Mouse (Mus musculus) heart, adult 2 months (tissue): ENCODE results near the gene Kcnk5. TPM values are rescaled to one million over a fixed set of nuclear protein-coding genes. Genes with fewer than 3 reads are reported as not detected.
A peak's percentile ranks its signal among the peaks of the same experiment; 100 is the strongest.

Source experiments
- DNase-seq, 2 experiments: peaks; one replicate each; pipeline ENCODE4 v3.0.0; 2021
- H3K27ac ChIP-seq: fragments of 200-600 bp; 2 replicates; pipeline ENCODE4 v1.8.1; 2022
- H3K27me3 ChIP-seq: fragments of 200-500 bp; 2 replicates; pipeline ENCODE4 v1.6.1; 2012; ENCODE audit warnings: mild to moderate bottlenecking, low read length, inconsistent platforms, mixed read lengths; ENCODE audit not compliant: control insufficient read depth, insufficient read depth
- H3K36me3 ChIP-seq: fragments of 200-500 bp; 2 replicates; pipeline ENCODE4 v1.6.1; 2012; ENCODE audit warnings: low read length, inconsistent platforms; ENCODE audit not compliant: control insufficient read depth, insufficient read depth
- H3K4me1 ChIP-seq: fragments of 200-500 bp; 2 replicates; pipeline ENCODE4 v1.6.1; 2011; ENCODE audit warnings: low read length; ENCODE audit not compliant: control insufficient read depth, insufficient read depth
- H3K4me3 ChIP-seq: fragments of 200-600 bp; 2 replicates; pipeline ENCODE4 v1.8.1; 2022
- H3K79me2 ChIP-seq: fragments of 200-500 bp; replicated peaks from 2 replicates; pipeline ENCODE4 v1.6.1; 2012; ENCODE audit warnings: mild to moderate bottlenecking, inconsistent platforms, low read length, moderate library complexity, mixed read lengths; ENCODE audit not compliant: control insufficient read depth, insufficient read depth
- H3K9ac ChIP-seq: fragments of 200-500 bp; 2 replicates; pipeline ENCODE4 v1.6.1; 2012; ENCODE audit warnings: low read depth, mild to moderate bottlenecking, control low read depth, inconsistent platforms, low read length, mixed read lengths
- CTCF ChIP-seq: fragments of 200-600 bp; IDR thresholded peaks from 2 replicates; pipeline ENCODE4 v1.8.1; 2022; ENCODE audit warnings: antibody characterized with exemption, mild to moderate bottlenecking, moderate library complexity
- EP300 ChIP-seq: fragments of 200-500 bp; IDR thresholded peaks from 2 replicates; pipeline ENCODE4 v1.6.1; 2011; ENCODE audit warnings: low read depth, low read length, control low read depth; ENCODE audit not compliant: insufficient read depth
- POLR2A ChIP-seq: fragments of 200-500 bp; IDR thresholded peaks from 2 replicates; pipeline ENCODE4 v1.6.1; 2011; ENCODE audit warnings: mild to moderate bottlenecking, low read depth, low read length, control low read depth; ENCODE audit not compliant: insufficient read depth
- WGBS: fragments of 180-500 bp; shearing (Covaris S2); methylation state at CpG from one replicate; pipeline ENCODE4 v1.1.7; 2018; 5-methylcytosine and 5-hydroxymethylcytosine counted together
- intact Hi-C: fragments of 180-260 bp; cut with DNase I; formaldehyde crosslinking; loops from one replicate; pipeline ENCODE4 v1.15.1; 2025
- polyA plus RNA-seq: library from polyadenylated mRNA; depleted of rRNA; stranded (reverse); fragments of >200 nt; gene quantifications from 2 replicates; pipeline ENCODE4 v1.2.3, GENCODE M21; 2012; rRNA removed
- total RNA-seq, 2 experiments: library from RNA; stranded (reverse); gene quantifications; 2 replicates each; pipeline ENCODE4 v1.2.3; 2021

Gene Kcnk5
- total and polyA plus RNA-seq, 3 experiments: 0.65 to 0.84 (median 0.70) TPM

DNA sequence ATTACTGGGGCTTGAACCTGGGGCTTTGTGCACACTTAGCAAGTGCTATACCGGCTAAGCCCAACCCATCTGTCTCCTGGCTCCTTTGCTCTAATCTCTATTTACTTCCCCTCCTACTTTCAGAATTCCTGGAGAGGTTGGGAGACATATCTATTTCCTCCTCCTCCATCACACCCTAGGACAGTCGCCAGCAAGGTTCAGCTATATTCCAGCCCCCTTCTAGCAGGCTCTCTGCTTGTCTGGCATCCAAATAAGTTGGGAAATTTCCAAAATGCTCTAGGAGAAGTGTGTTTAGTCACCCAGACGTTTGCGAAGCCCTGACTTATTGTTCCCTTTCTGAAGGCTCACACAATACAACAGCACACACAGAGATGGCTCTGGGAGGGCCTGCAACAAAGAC is 78.4 kb downstream of the Kcnk5 start:
- Histone ChIP-seq H3K79me2 (no peaks in the 10 kb centered on the region), H3K4me1 (no peaks in the 10 kb centered on the region; the same call in 1 of the 2 replicates), H3K9ac (no peak overlapping the region), H3K36me3 (no peaks in the 10 kb centered on the region), H3K27ac (no peak overlapping the region), H3K4me3 (no peak overlapping the region), H3K27me3 (no peaks in the 10 kb centered on the region)
- intact Hi-C loops: no loop called here
- TF ChIP-seq CTCF (no peak), POLR2A (no peak), EP300 (no peak)
- no peak for DNase-seq
- WGBS: 16% methylated on average over 4 of the region's 4 CpGs

DNA sequence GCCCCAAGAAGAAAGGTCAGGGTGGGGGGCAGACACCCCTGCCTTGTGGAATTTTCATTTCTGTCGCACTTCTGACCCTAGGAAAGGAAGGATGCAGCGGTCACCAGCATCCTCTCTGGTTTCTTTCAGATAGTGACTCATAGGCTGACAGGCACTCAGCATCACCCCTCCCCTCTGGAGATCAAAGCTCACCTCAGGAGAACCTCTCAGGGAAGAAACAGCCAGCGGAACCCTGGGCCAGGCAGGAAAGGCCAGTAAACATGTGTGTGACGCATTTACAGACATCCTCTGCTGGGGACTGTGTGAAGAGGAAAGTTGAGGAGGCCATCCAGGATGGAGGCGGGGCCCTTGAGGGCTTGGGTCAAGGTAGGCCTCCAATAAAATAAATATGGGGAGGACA is 83.5 kb downstream of the Kcnk5 start:
- no peaks in the 10 kb centered on the region for H3K36me3 ChIP-seq
- no peak for TF ChIP-seq POLR2A
- TF ChIP-seq EP300: 0 out of 2 replicates have a peak, but pooled peaks have one; percentile 15
- no peak for TF ChIP-seq CTCF
- intact Hi-C loops: no loop called here
- no peaks in the 10 kb centered on the region for H3K79me2 ChIP-seq
- DNase-seq: no peak
- 22% methylated on average over 5 of the region's 5 CpGs for WGBS
- no peak overlapping the region for H3K4me3 ChIP-seq
- H3K27ac ChIP-seq: no peak overlapping the region; the same call in 1 of the 2 replicates
- H3K9ac ChIP-seq: no peak overlapping the region
- no peaks in the 10 kb centered on the region; the same call in 1 of the 2 replicates for H3K4me1 ChIP-seq
- H3K27me3 ChIP-seq: no peaks in the 10 kb centered on the region

DNA sequence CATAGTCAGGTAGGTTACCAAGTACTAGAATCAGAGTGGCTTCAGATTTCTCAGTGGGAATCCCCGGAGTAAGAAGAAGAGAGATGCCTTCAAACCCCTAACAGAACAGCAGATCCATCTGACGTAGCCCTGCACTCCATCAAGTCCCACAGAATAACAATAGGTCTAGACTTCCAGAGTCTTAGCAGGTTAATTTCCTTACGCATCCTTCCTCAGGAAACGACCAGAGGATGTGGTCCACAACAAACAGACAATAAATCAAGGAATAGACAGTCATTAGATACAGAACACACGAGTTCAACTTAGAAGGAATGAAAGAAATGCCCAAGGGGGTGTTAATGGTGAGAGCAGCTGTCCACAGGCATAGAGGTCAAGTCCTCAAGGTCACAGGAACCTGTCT is 86.7 kb downstream of the Kcnk5 start:
- H3K79me2 ChIP-seq: no peaks in the 10 kb centered on the region
- intact Hi-C loops: no loop called here
- H3K9ac ChIP-seq: no peak overlapping the region
- no peaks in the 10 kb centered on the region for H3K27me3 ChIP-seq
- H3K4me3 ChIP-seq: no peak overlapping the region
- no peaks in the 10 kb centered on the region; the same call in 1 of the 2 replicates for H3K4me1 ChIP-seq
- no peak for TF ChIP-seq CTCF
- TF ChIP-seq POLR2A: no peak
- TF ChIP-seq EP300: no peak
- H3K36me3 ChIP-seq: no peaks in the 10 kb centered on the region
- WGBS: 31% methylated on average over 5 of the region's 5 CpGs
- H3K27ac ChIP-seq: no peak overlapping the region
- no peak for DNase-seq

DNA sequence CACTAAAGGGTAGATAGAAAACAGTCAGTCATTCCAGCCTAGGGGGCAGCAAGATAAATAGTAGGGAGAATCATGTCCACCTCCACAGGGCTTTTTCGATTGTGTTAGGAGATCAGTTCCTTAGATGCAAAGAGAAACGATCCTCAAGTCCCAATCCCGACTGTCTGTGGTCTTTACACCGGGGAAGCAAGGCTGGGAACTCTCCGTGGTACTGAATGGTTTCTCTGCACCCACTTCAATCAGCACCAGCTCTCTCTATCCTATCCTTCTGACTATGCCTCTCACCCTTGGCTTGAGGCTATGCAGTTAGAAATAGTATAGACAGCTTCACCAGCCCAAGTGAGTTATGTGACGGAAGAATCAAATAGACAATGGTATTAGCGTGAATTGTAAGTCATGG is 88.1 kb downstream of the Kcnk5 start:
- Histone ChIP-seq H3K27me3 (no peaks in the 10 kb centered on the region), H3K4me3 (no peak overlapping the region), H3K79me2 (no peaks in the 10 kb centered on the region), H3K27ac (no peak overlapping the region), H3K9ac (no peak overlapping the region), H3K4me1 (no peaks in the 10 kb centered on the region; the same call in 1 of the 2 replicates), H3K36me3 (no peaks in the 10 kb centered on the region)
- intact Hi-C loops: no loop called here
- DNase-seq: no peak
- 16% methylated on average over 7 of the region's 7 CpGs for WGBS
- TF ChIP-seq EP300 (no peak), POLR2A (no peak), CTCF (no peak)

Other genes starting within 250 kb of the Kcnk5 start
- 10 to 100 TPM; 13.0 to 14.9 TPM for gene Gng2, start 204.2 kb downstream of the Kcnk5 start, total RNA-seq
- 11.7 and 19.0 TPM in 2 replicates for gene Gng2, start 204.2 kb downstream of the Kcnk5 start, polyA plus RNA-seq
- gene Saysd1, start 43.3 kb downstream of the Kcnk5 start, total RNA-seq: 1 to 10 TPM; 2.6 to 2.8 TPM
- gene Saysd1, start 43.3 kb downstream of the Kcnk5 start, polyA plus RNA-seq: 4.7 and 5.0 TPM in 2 replicates
- not detected for gene Kcnk16, start 87.4 kb upstream of the Kcnk5 start, total RNA-seq
- gene Kcnk16, start 87.4 kb upstream of the Kcnk5 start, polyA plus RNA-seq: not detected in 2 replicates
- 10 to 100 TPM; 35.7 to 37.7 TPM for gene Nudt13, start 112.9 kb upstream of the Kcnk5 start, total RNA-seq
- gene Nudt13, start 112.9 kb upstream of the Kcnk5 start, polyA plus RNA-seq: 27.4 and 34.1 TPM in 2 replicates
- 10 to 100 TPM; 31.7 to 36.9 TPM for gene Ecd, start 166.3 kb upstream of the Kcnk5 start, total RNA-seq
- gene Ecd, start 166.3 kb upstream of the Kcnk5 start, polyA plus RNA-seq: 16.2 and 26.2 TPM in 2 replicates
- gene Fam149b, start 166.4 kb upstream of the Kcnk5 start, total RNA-seq: 10 to 100 TPM; 29.6 to 30.1 TPM
- 23.1 and 36.5 TPM in 2 replicates for gene Fam149b, start 166.4 kb upstream of the Kcnk5 start, polyA plus RNA-seq
- 10 to 100 TPM; 11.9 to 13.4 TPM for gene Dnajc9, start 207.1 kb upstream of the Kcnk5 start, total RNA-seq
- 7.2 and 8.2 TPM in 2 replicates for gene Dnajc9, start 207.1 kb upstream of the Kcnk5 start, polyA plus RNA-seq
- gene Mrps16, start 211.8 kb upstream of the Kcnk5 start, total RNA-seq: 10 to 100 TPM; 68.6 to 74.9 TPM
- 54.7 and 65.4 TPM in 2 replicates for gene Mrps16, start 211.8 kb upstream of the Kcnk5 start, polyA plus RNA-seq